Mouse (Mus musculus) neural tube, embryonic 13.5 days (tissue): ENCODE results near the gene Ppfia2. TPM values are rescaled to one million over a fixed set of nuclear protein-coding genes. Genes with fewer than 3 reads are reported as not detected.
A peak's percentile ranks its signal among the peaks of the same experiment; 100 is the strongest.

Experiments used
- ATAC-seq: fragments of 200-750 bp; cut with Nextera tagmentation; 2 replicates; pipeline ENCODE4 v1.8.0; 2017; ENCODE audit warnings: low read depth, mild to moderate bottlenecking, moderate TSS enrichment, moderate library complexity
- H3K27ac ChIP-seq: fragments of 300-500 bp; sonication (generic); replicated peaks from 2 replicates; pipeline ENCODE4 v1.5.1; 2015; ENCODE audit warnings: moderate library complexity, mild to moderate bottlenecking, inconsistent platforms
- H3K27me3 ChIP-seq: fragments of 300-500 bp; sonication (generic); 2 replicates; pipeline ENCODE4 v1.6.1; 2015; ENCODE audit warnings: mild to moderate bottlenecking, inconsistent platforms
- H3K36me3 ChIP-seq: fragments of 300-500 bp; sonication (generic); 2 replicates; pipeline ENCODE4 v1.6.1; 2015; ENCODE audit warnings: mild to moderate bottlenecking, inconsistent platforms
- H3K4me1 ChIP-seq: fragments of 300-500 bp; sonication (generic); replicated peaks from 2 replicates; pipeline ENCODE4 v1.6.1; 2015; ENCODE audit warnings: inconsistent platforms
- H3K4me2 ChIP-seq: fragments of 300-500 bp; sonication (generic); 2 replicates; pipeline ENCODE4 v1.6.1; 2015; ENCODE audit warnings: inconsistent platforms, mild to moderate bottlenecking, moderate library complexity
- H3K4me3 ChIP-seq: fragments of 300-500 bp; sonication (generic); 2 replicates; pipeline ENCODE4 v1.5.1; 2015; ENCODE audit warnings: mild to moderate bottlenecking, inconsistent platforms
- H3K9ac ChIP-seq: fragments of 300-500 bp; sonication (generic); 2 replicates; pipeline ENCODE4 v1.6.1; 2015; ENCODE audit warnings: moderate library complexity, mild to moderate bottlenecking, inconsistent platforms
- H3K9me3 ChIP-seq: fragments of 300-500 bp; sonication (generic); 2 replicates; pipeline ENCODE4 v1.6.1; 2016; ENCODE audit warnings: inconsistent platforms
- WGBS: fragments of 180-500 bp; shearing (Covaris S2); methylation state at CpG from one replicate; pipeline ENCODE4 v1.1.7; 2015; 5-methylcytosine and 5-hydroxymethylcytosine counted together
- polyA plus RNA-seq: library from polyadenylated mRNA; unstranded; fragments of >200 nt; fragmentation: Nextera tagmentation; extraction: Ambion mirVana; gene quantifications from 2 replicates; pipeline ENCODE4 v1.2.1, GENCODE M21; 2015

Gene Ppfia2
- polyA plus RNA-seq, 1 experiment from 2014 or later = 17.5 TPM

DNA sequence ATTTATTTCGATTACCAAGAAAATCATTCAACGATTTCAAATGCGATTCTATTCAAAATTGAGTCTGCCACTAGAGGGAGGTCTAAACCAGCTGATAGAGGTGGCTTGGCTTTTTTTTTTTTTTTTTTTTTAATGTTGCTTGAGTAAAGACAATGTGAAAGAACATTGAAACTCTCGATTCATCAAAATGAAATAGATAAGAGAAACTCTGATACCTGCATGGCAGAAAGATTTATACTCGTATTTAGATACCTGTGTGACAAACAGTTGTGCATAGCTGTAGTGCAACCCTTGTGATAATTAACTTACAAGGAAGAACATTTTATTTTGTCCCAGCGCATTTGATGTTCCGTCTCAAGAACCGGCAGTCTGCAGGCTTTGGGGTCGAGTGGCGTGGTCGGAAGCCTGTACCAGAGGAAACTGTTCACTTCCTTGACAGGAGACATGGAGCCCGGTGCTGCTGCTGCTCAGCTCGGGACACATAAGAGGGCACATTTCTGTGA lies 462.5 kb downstream of the Ppfia2 start:
- H3K27ac ChIP-seq = 0 out of 2 replicates have a peak overlapping the region, but pooled peaks have one; percentile 19

DNA sequence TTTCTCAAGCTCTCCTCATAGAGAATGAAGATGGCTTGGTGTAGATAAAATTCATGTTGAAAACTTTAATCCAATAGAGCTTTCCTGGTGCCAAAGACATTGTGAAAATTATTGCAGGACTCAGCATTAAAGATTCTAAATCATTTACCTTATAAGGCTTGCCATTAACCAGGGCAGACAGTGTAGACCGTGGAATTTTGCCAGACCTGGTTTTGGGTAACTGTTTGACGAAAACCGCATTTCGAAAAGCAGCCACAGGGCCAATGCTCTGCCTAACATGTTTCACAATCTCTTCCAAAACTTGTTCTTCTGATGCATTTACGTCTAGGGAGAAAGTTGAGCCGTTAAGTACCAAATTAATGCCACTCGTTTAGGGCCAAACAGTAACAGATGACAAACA lies 466.9 kb downstream of the Ppfia2 start:
- ATAC-seq = no peak
- WGBS = 94% methylated on average over 7 of the region's 7 CpGs

More for the DNA sequence above, 462.5 kb downstream of the Ppfia2 start:
- peak overlapping the region; percentile 49 for H3K4me2 ChIP-seq
- H3K9me3 ChIP-seq = no peaks in the 10 kb centered on the region
- 39% methylated on average over 13 of the region's 13 CpGs for WGBS
- no peaks in the 10 kb centered on the region for H3K27me3 ChIP-seq
- peak overlapping the region; percentile 53; the same call in 1 of the 2 replicates for H3K9ac ChIP-seq
- H3K4me3 ChIP-seq = peak overlapping the region; percentile 20; the same call in 1 of the 2 replicates
- peaks cover 9% of the 10 kb centered on the region; the same call in 1 of the 2 replicates for H3K4me1 ChIP-seq
- no peaks in the 10 kb centered on the region for H3K36me3 ChIP-seq
- ATAC-seq = no peak

DNA sequence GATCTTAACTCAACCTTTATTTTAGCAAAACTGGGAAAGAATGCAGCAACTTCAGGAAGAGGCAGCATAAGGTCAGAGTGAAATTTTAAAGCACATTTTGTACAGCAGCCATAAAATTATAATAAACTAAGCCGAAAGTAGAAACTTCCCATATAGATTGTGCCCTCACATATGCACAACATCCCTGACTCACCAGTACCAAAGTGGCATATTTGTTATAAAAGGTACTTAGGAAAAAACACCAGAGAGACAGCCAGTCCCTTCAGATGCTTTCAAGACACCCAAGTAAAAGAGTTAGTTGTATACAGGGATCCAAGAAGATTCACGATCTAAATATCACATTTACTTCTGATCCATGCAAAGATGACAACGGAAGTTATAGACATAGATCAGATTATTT lies 468.7 kb downstream of the Ppfia2 start:
- Histone ChIP-seq H3K36me3 (no peaks in the 10 kb centered on the region), H3K9me3 (no peaks in the 10 kb centered on the region), H3K4me2 (no peak overlapping the region), H3K4me1 (no peaks in the 10 kb centered on the region), H3K9ac (no peak overlapping the region), H3K4me3 (no peak overlapping the region), H3K27me3 (no peaks in the 10 kb centered on the region), H3K27ac (no peak overlapping the region)
- WGBS = 91% methylated on average over 3 of the region's 3 CpGs
- no peak for ATAC-seq

More for the DNA sequence above, 466.9 kb downstream of the Ppfia2 start:
- H3K9ac ChIP-seq = no peak overlapping the region
- H3K9me3 ChIP-seq = no peaks in the 10 kb centered on the region
- no peaks in the 10 kb centered on the region for H3K36me3 ChIP-seq
- no peaks in the 10 kb centered on the region for H3K27me3 ChIP-seq
- H3K4me1 ChIP-seq = peaks cover 4% of the 10 kb centered on the region; the same call in 1 of the 2 replicates
- H3K4me3 ChIP-seq = no peak overlapping the region
- no peak overlapping the region for H3K4me2 ChIP-seq
- no peak overlapping the region for H3K27ac ChIP-seq

DNA sequence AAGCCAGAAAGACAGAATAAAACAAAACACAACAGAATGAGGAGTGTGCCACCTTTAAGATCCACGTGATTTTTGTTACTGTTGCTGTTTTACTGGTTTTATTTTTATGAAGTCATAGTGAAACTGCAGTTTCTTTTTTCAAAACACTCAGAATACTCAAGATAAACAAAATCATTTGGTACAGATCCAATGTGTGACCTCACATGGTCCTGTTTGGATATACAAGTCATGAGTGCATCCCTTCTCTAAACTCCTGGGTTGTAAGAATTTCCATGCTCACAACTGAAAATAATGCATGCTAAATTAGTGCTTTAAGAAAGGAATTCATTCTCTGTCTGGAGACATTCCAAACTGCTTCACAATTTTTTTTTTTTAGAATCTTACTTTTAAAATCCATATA lies 469.3 kb downstream of the Ppfia2 start:
- H3K9me3 ChIP-seq = no peaks in the 10 kb centered on the region
- 74% methylated on average over 1 of the region's 1 CpGs for WGBS
- H3K27me3 ChIP-seq = no peaks in the 10 kb centered on the region
- H3K4me1 ChIP-seq = no peaks in the 10 kb centered on the region
- no peaks in the 10 kb centered on the region for H3K36me3 ChIP-seq
- no peak overlapping the region for H3K4me3 ChIP-seq
- H3K27ac ChIP-seq = no peak overlapping the region
- no peak overlapping the region for H3K4me2 ChIP-seq
- no peak overlapping the region for H3K9ac ChIP-seq
- ATAC-seq = no peak

DNA sequence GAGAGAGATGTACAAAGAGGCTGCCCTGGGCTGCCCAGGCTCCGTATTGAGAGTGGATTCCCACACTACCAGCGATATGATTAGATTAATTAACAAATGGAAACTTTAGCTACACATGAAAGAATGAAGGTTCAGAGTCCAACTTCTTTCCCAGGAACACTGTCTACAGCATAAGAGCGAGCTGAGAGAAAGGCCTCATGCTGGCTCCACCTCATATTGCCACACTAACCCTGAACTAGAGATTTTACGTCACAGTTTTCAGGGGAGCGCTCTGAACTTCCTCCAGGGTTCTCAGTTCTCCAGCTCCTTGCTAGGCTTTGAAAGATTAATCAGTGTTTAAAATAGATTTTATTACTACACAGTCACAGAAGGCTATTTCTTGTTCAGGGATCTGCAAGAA lies 471.2 kb downstream of the Ppfia2 start:
- Histone ChIP-seq H3K4me2 (no peak overlapping the region), H3K9ac (no peak overlapping the region), H3K9me3 (no peaks in the 10 kb centered on the region), H3K4me1 (no peaks in the 10 kb centered on the region), H3K27me3 (no peaks in the 10 kb centered on the region), H3K4me3 (no peak overlapping the region), H3K27ac (no peak overlapping the region), H3K36me3 (no peaks in the 10 kb centered on the region)
- no peak for ATAC-seq
- 71% methylated on average over 5 of the region's 5 CpGs for WGBS

DNA sequence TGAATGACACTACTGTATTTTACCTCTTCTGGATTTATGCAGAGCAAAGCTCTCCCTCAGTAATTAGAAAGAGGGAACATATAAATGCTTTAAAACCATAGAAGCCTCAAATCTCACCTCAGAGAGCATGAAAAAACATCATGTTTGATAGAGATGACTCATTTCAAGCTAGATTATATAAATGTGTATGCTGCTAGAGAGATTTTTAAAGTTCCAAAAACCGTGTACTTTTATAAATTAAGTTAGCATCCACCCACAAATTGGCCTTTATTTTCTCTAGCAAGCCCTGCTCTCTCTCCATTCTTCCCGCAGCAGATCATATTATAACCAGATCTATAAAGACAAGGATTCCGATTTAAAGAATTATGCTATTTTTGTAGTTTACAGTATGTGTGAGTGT lies 488.9 kb downstream of the Ppfia2 start:
- H3K9me3 ChIP-seq = no peaks in the 10 kb centered on the region
- H3K36me3 ChIP-seq = no peaks in the 10 kb centered on the region
- H3K27ac ChIP-seq = no peak overlapping the region
- no peak overlapping the region for H3K4me2 ChIP-seq
- ATAC-seq = no peak
- 84% methylated on average over 3 of the region's 3 CpGs for WGBS
- H3K27me3 ChIP-seq = no peaks in the 10 kb centered on the region
- no peak overlapping the region for H3K4me3 ChIP-seq
- no peak overlapping the region for H3K9ac ChIP-seq
- H3K4me1 ChIP-seq = peaks cover 15% of the 10 kb centered on the region

DNA sequence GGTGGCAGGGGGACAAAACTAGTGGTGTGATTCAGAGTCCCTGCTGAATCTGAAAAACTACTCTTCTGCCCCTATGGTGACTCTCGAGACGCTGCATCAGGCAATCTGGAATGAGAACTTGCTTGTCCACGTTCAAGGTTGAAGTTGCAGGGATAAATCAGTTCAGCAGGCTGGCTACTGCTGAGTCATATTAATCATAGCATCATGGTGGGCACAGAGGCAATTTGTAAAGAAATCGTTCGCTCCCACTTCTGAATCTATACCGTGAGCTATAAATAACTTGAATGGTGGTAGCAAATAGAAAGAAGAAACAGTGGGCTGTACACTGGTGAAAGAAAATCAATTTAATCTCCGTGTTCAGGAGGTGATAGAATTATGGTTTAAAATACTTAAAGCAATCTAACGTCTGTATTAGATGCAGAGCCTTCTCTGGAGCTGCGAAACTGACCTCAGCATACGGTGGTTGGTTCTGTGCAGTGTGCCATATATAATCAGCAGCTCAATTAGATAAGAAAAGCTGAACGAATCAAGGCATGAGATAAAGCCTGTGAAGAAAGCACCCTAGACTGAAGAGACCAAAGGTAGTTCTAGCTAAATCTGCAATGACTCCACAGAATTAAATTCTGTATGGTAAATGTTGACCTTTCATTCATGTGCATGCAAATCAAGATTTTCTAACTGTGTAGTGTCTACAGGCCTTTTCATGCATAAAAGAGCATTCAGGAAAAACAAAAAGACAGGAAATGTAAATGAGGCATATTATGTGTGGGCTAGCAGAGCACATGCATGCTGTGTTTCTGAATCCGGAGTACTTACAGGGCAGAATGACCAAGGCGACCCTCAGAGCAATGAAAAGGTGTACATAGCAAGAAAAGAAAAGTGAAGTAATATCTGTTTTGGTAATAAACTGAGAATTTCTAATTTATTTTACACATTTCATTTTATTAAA lies 505.3 kb downstream of the Ppfia2 start:
- Histone ChIP-seq H3K27me3 (no peaks in the 10 kb centered on the region), H3K4me3 (no peak overlapping the region), H3K36me3 (no peaks in the 10 kb centered on the region), H3K4me2 (peak overlapping the region; percentile 28), H3K4me1 (peaks cover 13% of the 10 kb centered on the region), H3K27ac (peak overlapping the region; percentile 59; the same call in 1 of the 2 replicates), H3K9ac (no peak overlapping the region; the same call in 1 of the 2 replicates), H3K9me3 (no peaks in the 10 kb centered on the region)
- WGBS = 24% methylated on average over 13 of the region's 13 CpGs
- peak; percentile 84 for ATAC-seq
